14 mouse cellular contexts compared by ENCODE assay signal in the genomic region with DNA sequence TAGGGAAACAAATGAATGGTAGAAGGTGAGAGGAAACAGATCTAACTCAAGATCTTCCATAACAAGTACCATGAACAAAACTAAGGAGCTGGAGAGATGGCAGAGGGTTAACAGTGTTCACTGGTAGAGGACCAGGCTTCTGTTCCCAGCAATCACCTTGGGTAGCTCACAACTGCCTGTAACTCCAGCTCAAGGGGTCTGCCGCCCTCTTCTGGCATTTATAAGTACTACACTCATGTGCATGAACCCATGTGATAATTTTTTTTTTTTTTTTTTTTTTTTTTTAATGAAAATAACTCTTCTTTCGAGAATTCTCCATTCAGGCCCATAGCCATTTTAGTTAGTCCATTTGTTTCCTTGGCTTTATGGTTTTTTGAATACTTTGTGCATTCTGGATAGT.
DNase-seq lines count a peak whose midpoint lies in the region; ATAC-seq and TF ChIP-seq lines count a peak whose summit lies in the region.
"Had no signal": no experiment of that assay in that cellular context is flagged by ENCODE, and none has a peak within 500 bp of the region (broad histone marks: within the 10 kb centered on the region; RNA-seq: fewer than 3 reads in every experiment).

No protein-coding gene starts in this region.

- no peak overlapping the region for H3K9ac ChIP-seq in intestine, postnatal 0 days (ENCODE audit: low read depth, low read length)
- no peak overlapping the region for H3K9ac ChIP-seq in intestine, embryonic 16.5 days (ENCODE audit: low read depth, low read length)
- H3K9ac ChIP-seq: hindbrain, embryonic 15.5 days; midbrain, embryonic 15.5 days; stomach, embryonic 15.5 days had no signal

- TF ChIP-seq POLR2A in thymus, adult 2 months (IDR thresholded peaks at IDR 0.05; ENCODE audit: control insufficient read depth, extremely low read depth, insufficient read depth, low read length, poor library complexity) = no peak
- TF ChIP-seq POLR2A in bone marrow macrophage, adult 2 months (IDR thresholded peaks at IDR 0.05; ENCODE audit: borderline replicate concordance, low read depth, low read length) = no peak

- no peak overlapping the region for H3K4me3 ChIP-seq in intestine, postnatal 0 days (ENCODE audit: low read depth, low read length)
- H3K4me3 ChIP-seq in intestine, embryonic 16.5 days (ENCODE audit: low read length) = no peak overlapping the region
- H3K4me3 ChIP-seq in thymus, adult 2 months (ENCODE audit: control insufficient read depth, insufficient read depth, low read length) = no peak overlapping the region
- H3K4me3 ChIP-seq in bone marrow macrophage, adult 2 months (ENCODE audit: insufficient read depth, low read length) = no peak overlapping the region
- H3K4me3 ChIP-seq: erythroblast, embryonic 14.5 days; hindbrain, embryonic 15.5 days; midbrain, embryonic 15.5 days; stomach, embryonic 15.5 days had no signal

- no peak overlapping the region for H3K27ac ChIP-seq in intestine, postnatal 0 days (ENCODE audit: low read depth, low read length)
- no peak overlapping the region for H3K27ac ChIP-seq in intestine, embryonic 16.5 days (ENCODE audit: low read length)
- H3K27ac ChIP-seq in thymus, adult 2 months (ENCODE audit: control insufficient read depth, insufficient read depth, low read length) = no peak overlapping the region
- no peak overlapping the region for H3K27ac ChIP-seq in bone marrow macrophage, adult 2 months (ENCODE audit: insufficient read depth, low read depth, low read length)
- H3K27ac ChIP-seq: hindbrain, embryonic 15.5 days; midbrain, embryonic 15.5 days; stomach, embryonic 15.5 days had no signal

- H3K4me2 ChIP-seq in intestine, postnatal 0 days (replicated peaks; ENCODE audit: low read depth) = no peak overlapping the region
- no peak overlapping the region for H3K4me2 ChIP-seq in intestine, embryonic 16.5 days (ENCODE audit: low read depth, low read length)
- H3K4me2 ChIP-seq: hindbrain, embryonic 15.5 days; midbrain, embryonic 15.5 days; stomach, embryonic 15.5 days had no signal

- H3K27me3 ChIP-seq in intestine, postnatal 0 days (replicated peaks; ENCODE audit: control insufficient read depth, insufficient read depth, low read length) = no peaks in the 10 kb centered on the region
- H3K27me3 ChIP-seq in intestine, embryonic 16.5 days (replicated peaks; ENCODE audit: control insufficient read depth, insufficient read depth, low read length) = no peaks in the 10 kb centered on the region
- no peaks in the 10 kb centered on the region for H3K27me3 ChIP-seq in thymus, adult 2 months (ENCODE audit: control insufficient read depth, insufficient read depth, low read length)
- H3K27me3 ChIP-seq: hindbrain, embryonic 15.5 days; midbrain, embryonic 15.5 days; stomach, embryonic 15.5 days had no signal

- peak; percentile 48 for TF ChIP-seq CTCF in intestine, postnatal 0 days (IDR thresholded peaks at IDR 0.05; ENCODE audit: low read depth)
- no peak for TF ChIP-seq CTCF in thymus, adult 2 months (IDR thresholded peaks at IDR 0.05; ENCODE audit: borderline replicate concordance, control insufficient read depth, extremely low read depth, insufficient read depth, low read length, poor library complexity)
- TF ChIP-seq CTCF in bone marrow macrophage, adult 2 months (IDR thresholded peaks at IDR 0.05; ENCODE audit: low read depth, low read length) = 0 out of 2 replicates have a peak, but pooled peaks have one; percentile 28

- H3K36me3 ChIP-seq in intestine, postnatal 0 days (ENCODE audit: control insufficient read depth, insufficient read depth) = no peaks in the 10 kb centered on the region
- no peaks in the 10 kb centered on the region for H3K36me3 ChIP-seq in intestine, embryonic 16.5 days (ENCODE audit: control insufficient read depth, insufficient read depth, low read length)
- no peaks in the 10 kb centered on the region for H3K36me3 ChIP-seq in thymus, adult 2 months (ENCODE audit: control insufficient read depth, insufficient read depth, low read length)
- H3K36me3 ChIP-seq: hindbrain, embryonic 15.5 days; midbrain, embryonic 15.5 days; stomach, embryonic 15.5 days had no signal

- WGBS in intestine, postnatal 0 days = 54% methylated on average over 2 of the region's 2 CpGs
- 40% methylated on average over 2 of the region's 2 CpGs for WGBS in intestine, embryonic 16.5 days
- 71% methylated on average over 2 of the region's 2 CpGs for WGBS in thymus, adult 2 months

- H3K9me3 ChIP-seq in intestine, postnatal 0 days (ENCODE audit: control insufficient read depth) = no peaks in the 10 kb centered on the region
- H3K9me3 ChIP-seq in intestine, embryonic 16.5 days (ENCODE audit: control insufficient read depth, low read length) = no peaks in the 10 kb centered on the region
- H3K9me3 ChIP-seq: hindbrain, embryonic 15.5 days; midbrain, embryonic 15.5 days; stomach, embryonic 15.5 days had no signal

- ATAC-seq in intestine, postnatal 0 days = no peak
- no peak for ATAC-seq in intestine, embryonic 16.5 days
- ATAC-seq: midbrain, embryonic 15.5 days had no signal

- H3K4me1 ChIP-seq in intestine, postnatal 0 days (replicated peaks; ENCODE audit: control insufficient read depth, insufficient read depth, low read length) = no peaks in the 10 kb centered on the region
- no peaks in the 10 kb centered on the region for H3K4me1 ChIP-seq in intestine, embryonic 16.5 days (ENCODE audit: control insufficient read depth, insufficient read depth, low read length)
- no peaks in the 10 kb centered on the region for H3K4me1 ChIP-seq in thymus, adult 2 months (replicated peaks; ENCODE audit: control insufficient read depth, insufficient read depth, low read length)
- H3K4me1 ChIP-seq in bone marrow macrophage, adult 2 months (ENCODE audit: control insufficient read depth, insufficient read depth, low read length) = no peaks in the 10 kb centered on the region
- H3K4me1 ChIP-seq: hindbrain, embryonic 15.5 days; midbrain, embryonic 15.5 days; stomach, embryonic 15.5 days had no signal

- DNase-seq in thymus, adult 2 months = peak; percentile 12
- no peak for DNase-seq in thymus, postnatal 36 days
- DNase-seq in frontal cortex, postnatal 10 days (ENCODE audit: low spot score in 2 of 2) = no peak
- DNase-seq in urinary bladder, postnatal 10 days (ENCODE audit: low spot score) = no peak
- DNase-seq in cerebellum, adult 9-10 months = no peak
- DNase-seq: cerebellum, adult 8-10 months; heart, adult 11 months had no signal
